Mouse (Mus musculus) MEL (cell line): ENCODE measurements at regions not wholly inside any gene's neighbourhood (a gene's known extent, or its start where the extent isn't known, plus 50 kb on each side); places are given as distances from the start of the nearest gene placed in this dataset.

Experiments
- DNase-seq: peaks from one replicate; pipeline ENCODE4 v3.0.0; 2011; ENCODE audit warnings: low read depth, low spot score
- H3K27ac ChIP-seq: 2 replicates; pipeline ENCODE4 v1.5.1; 2012; ENCODE audit warnings: low read depth, mild to moderate bottlenecking, control low read depth, low read length, moderate library complexity; ENCODE audit not compliant: control insufficient read depth
- H3K27me3 ChIP-seq, 2 experiments: fragments of 150-350 bp in 1 of 2; sonication (generic) in 1 of 2; 2 replicates each; pipeline ENCODE4 v1.6.1; 2012; ENCODE audit warnings: low read length in 2 of 2, mild to moderate bottlenecking in 2 of 2, improper control_type of control experiment in 1 of 2, moderate library complexity in 1 of 2; ENCODE audit not compliant: insufficient read depth in 2 of 2, control insufficient read depth in 1 of 2
- H3K36me3 ChIP-seq, 2 experiments: 2 replicates each; pipeline ENCODE4 v1.6.1; 2012 to 2014; ENCODE audit warnings: low read length in 2 of 2, improper control_type of control experiment in 1 of 2, inconsistent platforms in 1 of 2, mild to moderate bottlenecking in 1 of 2; ENCODE audit not compliant: insufficient read depth in 2 of 2, control insufficient read depth in 1 of 2
- H3K4me1 ChIP-seq, 2 experiments: fragments of 150-350 bp in 1 of 2; sonication (generic) in 1 of 2; 2 replicates each; pipeline ENCODE4 v1.6.1; 2012; ENCODE audit warnings: low read length in 2 of 2, improper control_type of control experiment in 1 of 2, mild to moderate bottlenecking in 1 of 2; ENCODE audit not compliant: insufficient read depth in 2 of 2, control insufficient read depth in 1 of 2
- H3K4me3 ChIP-seq, 2 experiments: fragments of 150-350 bp in 1 of 2; sonication (generic) in 1 of 2; 2 replicates each; pipeline ENCODE4 v1.5.1; 2012; ENCODE audit warnings: low read depth in 2 of 2, low read length in 2 of 2, mild to moderate bottlenecking in 2 of 2, moderate library complexity in 2 of 2, control low read depth in 1 of 2, improper control_type of control experiment in 1 of 2; ENCODE audit not compliant: control insufficient read depth in 1 of 2, insufficient read depth in 1 of 2
- H3K79me2 ChIP-seq: 2 replicates; pipeline ENCODE4 v1.6.1; 2012; ENCODE audit warnings: mild to moderate bottlenecking, low read length, moderate library complexity; ENCODE audit not compliant: control insufficient read depth, poor library complexity, insufficient read depth
- H3K9ac ChIP-seq: 2 replicates; pipeline ENCODE4 v1.6.1; 2012; ENCODE audit warnings: low read depth, mild to moderate bottlenecking, control low read depth, low read length, moderate library complexity; ENCODE audit not compliant: control insufficient read depth, poor library complexity, severe bottlenecking
- H3K9me3 ChIP-seq: fragments of 150-350 bp; sonication (generic); replicated peaks from 2 replicates; pipeline ENCODE4 v1.6.1; 2012; ENCODE audit warnings: mild to moderate bottlenecking, low read length, improper control_type of control experiment, moderate library complexity; ENCODE audit not compliant: insufficient read depth
- CHD1 ChIP-seq: IDR thresholded peaks from 2 replicates; pipeline ENCODE4 v1.6.1; 2012; ENCODE audit warnings: low read depth, mild to moderate bottlenecking, inconsistent platforms, low read length, improper control_type of control experiment
- GABPA ChIP-seq: IDR thresholded peaks from 2 replicates; pipeline ENCODE4 v1.6.1; 2012; ENCODE audit warnings: low read depth, mild to moderate bottlenecking, inconsistent platforms, low read length, improper control_type of control experiment, moderate library complexity
- GATA1 ChIP-seq: IDR thresholded peaks from 2 replicates; pipeline ENCODE4 v1.6.1; 2011; ENCODE audit warnings: low read depth, low read length, improper control_type of control experiment
- JUND ChIP-seq: IDR thresholded peaks from 2 replicates; pipeline ENCODE4 v1.6.1; 2011; ENCODE audit warnings: low read depth, mild to moderate bottlenecking, improper control_type of control experiment, low read length
- MAZ ChIP-seq: IDR thresholded peaks from 2 replicates; pipeline ENCODE4 v1.6.1; 2012; ENCODE audit warnings: low read depth, mild to moderate bottlenecking, inconsistent platforms, low read length, improper control_type of control experiment
- MEF2A ChIP-seq: IDR thresholded peaks from 2 replicates; pipeline ENCODE4 v1.6.1; 2014; ENCODE audit warnings: low read depth, mild to moderate bottlenecking, inconsistent platforms, low read length, improper control_type of control experiment; ENCODE audit not compliant: poor library complexity, insufficient replicate concordance, severe bottlenecking; ENCODE audit errors: extremely low read depth
- MXI1 ChIP-seq: IDR thresholded peaks from 2 replicates; pipeline ENCODE4 v1.6.1; 2011; ENCODE audit warnings: mild to moderate bottlenecking, low read depth, low read length, improper control_type of control experiment
- POLR2AphosphoS2 ChIP-seq: IDR thresholded peaks from 2 replicates; pipeline ENCODE4 v1.6.1; 2011; ENCODE audit warnings: low read length, improper control_type of control experiment
- RAD21 ChIP-seq: IDR thresholded peaks from 2 replicates; pipeline ENCODE4 v1.6.1; 2011; ENCODE audit warnings: mild to moderate bottlenecking, low read depth, low read length, improper control_type of control experiment
- SIN3A ChIP-seq: IDR thresholded peaks from 2 replicates; pipeline ENCODE4 v1.6.1; 2012; ENCODE audit warnings: low read length, improper control_type of control experiment, inconsistent platforms
- TBP ChIP-seq: IDR thresholded peaks from 2 replicates; pipeline ENCODE4 v1.8.0; 2011; ENCODE audit warnings: low read depth, low read length, improper control_type of control experiment
- TCF12 ChIP-seq: IDR thresholded peaks from 2 replicates; pipeline ENCODE4 v1.6.1; 2014; ENCODE audit warnings: low read depth, mild to moderate bottlenecking, inconsistent platforms, low read length, improper control_type of control experiment, moderate library complexity
- UBTF ChIP-seq: IDR thresholded peaks from 2 replicates; pipeline ENCODE4 v1.6.1; 2012; ENCODE audit warnings: low read depth, mild to moderate bottlenecking, inconsistent platforms, low read length, improper control_type of control experiment, moderate library complexity, borderline replicate concordance; ENCODE audit not compliant: insufficient read depth
- ZC3H11A ChIP-seq: IDR thresholded peaks from 2 replicates; pipeline ENCODE4 v1.6.1; 2012; ENCODE audit warnings: low read depth, mild to moderate bottlenecking, inconsistent platforms, low read length, improper control_type of control experiment

GRCm38 (mm10) chr6:55609976-55610375 lies 71.1 kb downstream of the Neurod6 start:
- no peak overlapping the region for H3K4me3 ChIP-seq
- H3K36me3 ChIP-seq, result no peaks in the 10 kb centered on the region; a peak in 1 of 4 replicates

GRCm38 (mm10) chr6:55609053-55609452 lies 72.0 kb downstream of the Neurod6 start:
- no peaks in the 10 kb centered on the region; a peak in 1 of 4 replicates for H3K36me3 ChIP-seq
- TF ChIP-seq TBP, result no peak
- no peaks in the 10 kb centered on the region for H3K9me3 ChIP-seq
- no peak overlapping the region for H3K27ac ChIP-seq
- no peaks in the 10 kb centered on the region for H3K79me2 ChIP-seq
- H3K9ac ChIP-seq, result no peak overlapping the region
- DNase-seq, result peak; percentile 16
- H3K27me3 ChIP-seq, result no peaks in the 10 kb centered on the region
- no peak overlapping the region for H3K4me3 ChIP-seq
- peaks cover 0 to 3% of the 10 kb centered on the region in 2 experiments; a peak in 1 of 4 replicates for H3K4me1 ChIP-seq

More at GRCm38 (mm10) chr6:55609976-55610375, 71.1 kb downstream of the Neurod6 start:
- Histone ChIP-seq H3K9ac (no peak overlapping the region), H3K27me3 (no peaks in the 10 kb centered on the region), H3K9me3 (no peaks in the 10 kb centered on the region), H3K4me1 (peaks cover 0 to 3% of the 10 kb centered on the region in 2 experiments; a peak in 1 of 4 replicates), H3K27ac (no peak overlapping the region), H3K79me2 (no peaks in the 10 kb centered on the region)
- DNase-seq, result peak; percentile 4
- TF ChIP-seq MEF2A (no peak), UBTF (no peak), GATA1 (no peak), TCF12 (no peak), SIN3A (no peak), TBP (no peak), JUND (no peak), GABPA (no peak), ZC3H11A (no peak)

GRCm38 (mm10) chr6:55597088-55597487 lies 84.0 kb downstream of the Neurod6 start:
- Histone ChIP-seq H3K9me3 (no peaks in the 10 kb centered on the region), H3K27ac (no peak overlapping the region), H3K4me3 (no peak overlapping the region), H3K27me3 (no peaks in the 10 kb centered on the region), H3K9ac (no peak overlapping the region), H3K4me1 (no peaks in the 10 kb centered on the region), H3K36me3 (no peaks in the 10 kb centered on the region), H3K79me2 (no peaks in the 10 kb centered on the region)
- TF ChIP-seq MAZ (no peak), POLR2AphosphoS2 (no peak), UBTF (no peak), CHD1 (no peak), RAD21 (no peak), MXI1 (no peak), TCF12 (no peak)
- DNase-seq, result no peak
